Mouse (Mus musculus) adrenal gland, adult 10 weeks (tissue): Measurements from ENCODE around the gene Gm3336. TPM values are rescaled to one million over a fixed set of nuclear protein-coding genes. Genes with fewer than 3 reads are reported as not detected.

Source experiments
- polyA plus RNA-seq: library from polyadenylated mRNA; stranded (reverse); fragments of 350-450 nt; fragmentation: Illumina TruSeq; extraction: RNeasy Lipid Tissue Mini Kit (QIAGEN cat#74804); gene quantifications from one replicate; pipeline ENCODE4 v1.2.3, GENCODE M21; 2014; ENCODE audit warnings: low read depth, low replicate concordance

The Gm3336 gene
- polyA plus RNA-seq = not detected

GRCm38 (mm10) chr8:70718297-70718696 lies at the start of gene Gm3336:
Gene Gm3336, plus strand, starts transcription at chr8:70718543.

GRCm38 (mm10) chr8:70673079-70673856 lies 45.1 kb upstream of the Gm3336 start, which contains the start of gene Lsm4:
Gene Lsm4, plus strand, starts transcription at chr8:70673248.

GRCm38 (mm10) chr8:70698310-70699109 lies 19.8 kb upstream of the Gm3336 start, which contains the start of gene Jund:
Gene Jund, plus strand, starts transcription at chr8:70698949.

GRCm38 (mm10) chr8:70703287-70703686 lies 15.1 kb upstream of the Gm3336 start, which contains the start of gene Iqcn:
Gene Iqcn, plus strand, starts transcription at chr8:70703457.

GRCm38 (mm10) chr8:70723486-70724210 lies 5.3 kb downstream of the Gm3336 start, which contains the start of gene Pde4c:
Gene Pde4c, plus strand, starts transcription at chr8:70723720.

GRCm38 (mm10) chr8:70754043-70754870 lies 35.9 kb downstream of the Gm3336 start, which contains the start of gene Rab3a:
Gene Rab3a, plus strand, starts transcription at chr8:70754679.

GRCm38 (mm10) chr8:70760775-70761406 lies 42.5 kb downstream of the Gm3336 start, which contains the start of gene Mpv17l2:
Gene Mpv17l2, minus strand, starts transcription at chr8:70760946.

Other genes with a start within 250 kb of the Gm3336 start
- gene Klhl26, start 241.6 kb upstream of the Gm3336 start, polyA plus RNA-seq = 5.4 TPM
- 0.82 TPM for gene Tmem59l, start 231.2 kb upstream of the Gm3336 start, polyA plus RNA-seq
- not detected for gene Crlf1, start 225.4 kb upstream of the Gm3336 start, polyA plus RNA-seq
- not detected for gene Rex1bd, start 211.8 kb upstream of the Gm3336 start, polyA plus RNA-seq
- gene Uba52, start 207.7 kb upstream of the Gm3336 start, polyA plus RNA-seq = 3.9 TPM
- 5.1 TPM for gene Fkbp8, start 190.8 kb upstream of the Gm3336 start, polyA plus RNA-seq
- 8.0 TPM for gene Kxd1, start 190.6 kb upstream of the Gm3336 start, polyA plus RNA-seq
- gene Ell, start 179.1 kb upstream of the Gm3336 start, polyA plus RNA-seq = 0.58 TPM
- gene Isyna1, start 124.2 kb upstream of the Gm3336 start, polyA plus RNA-seq = 0.29 TPM
- gene Ssbp4, start 109.7 kb upstream of the Gm3336 start, polyA plus RNA-seq = not detected
- not detected for gene Lrrc25, start 102.4 kb upstream of the Gm3336 start, polyA plus RNA-seq
- gene Gdf15, start 86.1 kb upstream of the Gm3336 start, polyA plus RNA-seq = not detected
- gene Pgpep1, start 58.2 kb upstream of the Gm3336 start, polyA plus RNA-seq = 55.2 TPM
- not detected for gene Lsm4, start 45.3 kb upstream of the Gm3336 start, polyA plus RNA-seq
- 24.6 TPM for gene Jund, start 19.6 kb upstream of the Gm3336 start, polyA plus RNA-seq
- not detected for gene Iqcn, start 15.1 kb upstream of the Gm3336 start, polyA plus RNA-seq
- gene Pde4c, start 5.2 kb downstream of the Gm3336 start, polyA plus RNA-seq = not detected
- 12.3 TPM for gene Rab3a, start 36.1 kb downstream of the Gm3336 start, polyA plus RNA-seq
- gene Mpv17l2, start 42.4 kb downstream of the Gm3336 start, polyA plus RNA-seq = 2.2 TPM
- gene Pik3r2, start 58.2 kb downstream of the Gm3336 start, polyA plus RNA-seq = 1.9 TPM
- gene Mast3, start 86.5 kb downstream of the Gm3336 start, polyA plus RNA-seq = 1.5 TPM
- not detected for gene Il12rb1, start 89.9 kb downstream of the Gm3336 start, polyA plus RNA-seq
- gene Arrdc2, start 121.2 kb downstream of the Gm3336 start, polyA plus RNA-seq = 1.5 TPM
- 0.47 TPM for gene Kcnn1, start 144.7 kb downstream of the Gm3336 start, polyA plus RNA-seq
- gene Ccdc124, start 155.4 kb downstream of the Gm3336 start, polyA plus RNA-seq = not detected
- gene Slc5a5, start 174.2 kb downstream of the Gm3336 start, polyA plus RNA-seq = not detected
- 46.7 TPM for gene Rpl18a, start 178.9 kb downstream of the Gm3336 start, polyA plus RNA-seq
- gene Map1s, start 187.4 kb downstream of the Gm3336 start, polyA plus RNA-seq = 1.6 TPM